Mouse (Mus musculus) olfactory bulb, adult 2 months (tissue): ENCODE measurements around the gene Atp7b.

Source experiments
- CTCF ChIP-seq: fragments of 200-500 bp; IDR thresholded peaks from 2 replicates; pipeline ENCODE4 v1.5.1; 2012; ENCODE audit warnings: low read depth, mild to moderate bottlenecking, low read length, moderate library complexity; ENCODE audit not compliant: insufficient read depth
- POLR2A ChIP-seq: fragments of 200-500 bp; IDR thresholded peaks from 2 replicates; pipeline ENCODE4 v1.6.1; 2012; ENCODE audit warnings: mild to moderate bottlenecking, low read depth, low read length, moderate library complexity; ENCODE audit not compliant: insufficient read depth

GRCm38 (mm10) chr8:22091568-22091967 is 31.5 kb upstream of the Atp7b start:
- TF ChIP-seq CTCF (no peak), POLR2A (no peak)
